Mouse (Mus musculus) stomach, embryonic 16.5 days (tissue): ENCODE measurements around the gene Stau1. TPM values are rescaled to one million over a fixed set of nuclear protein-coding genes. Genes with fewer than 3 reads are reported as not detected.

Experiments
- ATAC-seq: fragments of 200-750 bp; cut with Nextera tagmentation; 2 replicates; pipeline ENCODE4 v1.8.0; 2017; ENCODE audit warnings: moderate number of reproducible peaks, moderate TSS enrichment; ENCODE audit not compliant: insufficient read depth, low FRiP score
- H3K27ac ChIP-seq: fragments of 300-500 bp; sonication (generic); 2 replicates; pipeline ENCODE4 v1.5.1; 2014; ENCODE audit warnings: low read length
- H3K27me3 ChIP-seq: fragments of 300-500 bp; sonication (generic); 2 replicates; pipeline ENCODE4 v1.6.1; 2014; ENCODE audit warnings: low read length, control low read depth, mixed read lengths; ENCODE audit not compliant: control insufficient read depth, insufficient read depth
- H3K36me3 ChIP-seq: fragments of 300-500 bp; sonication (generic); 2 replicates; pipeline ENCODE4 v1.6.1; 2014; ENCODE audit warnings: low read length; ENCODE audit not compliant: control insufficient read depth, insufficient read depth
- H3K4me1 ChIP-seq: fragments of 300-500 bp; sonication (generic); 2 replicates; pipeline ENCODE4 v1.6.1; 2014; ENCODE audit warnings: low read length, control low read depth, mixed read lengths; ENCODE audit not compliant: control insufficient read depth, insufficient read depth
- H3K4me2 ChIP-seq: fragments of 300-500 bp; sonication (generic); 2 replicates; pipeline ENCODE4 v1.6.1; 2014; ENCODE audit warnings: low read depth, low read length, mixed read lengths
- H3K4me3 ChIP-seq: fragments of 300-500 bp; sonication (generic); replicated peaks from 2 replicates; pipeline ENCODE4 v1.5.1; 2014; ENCODE audit warnings: mild to moderate bottlenecking, low read length
- H3K9ac ChIP-seq: fragments of 300-500 bp; sonication (generic); 2 replicates; pipeline ENCODE4 v1.6.1; 2014; ENCODE audit warnings: low read length
- H3K9me3 ChIP-seq: fragments of 300-500 bp; sonication (generic); replicated peaks from 2 replicates; pipeline ENCODE4 v1.6.1; 2016; ENCODE audit warnings: low read length, control low read depth; ENCODE audit not compliant: control insufficient read depth
- WGBS: fragments of 180-500 bp; shearing (Covaris S2); extraction: QIAGEN DNeasy Blood & Tissue Kit; methylation state at CpG from one replicate; pipeline ENCODE4 v1.1.7; 2014; 5-methylcytosine and 5-hydroxymethylcytosine counted together
- polyA plus RNA-seq: library from polyadenylated mRNA; unstranded; fragments of >200 nt; fragmentation: Nextera tagmentation; extraction: Ambion mirVana; gene quantifications from 2 replicates; pipeline ENCODE4 v1.2.1, GENCODE M21; 2015

Stau1 gene
- polyA plus RNA-seq, 1 experiment from 2014 or later: 76.1 TPM

DNA sequence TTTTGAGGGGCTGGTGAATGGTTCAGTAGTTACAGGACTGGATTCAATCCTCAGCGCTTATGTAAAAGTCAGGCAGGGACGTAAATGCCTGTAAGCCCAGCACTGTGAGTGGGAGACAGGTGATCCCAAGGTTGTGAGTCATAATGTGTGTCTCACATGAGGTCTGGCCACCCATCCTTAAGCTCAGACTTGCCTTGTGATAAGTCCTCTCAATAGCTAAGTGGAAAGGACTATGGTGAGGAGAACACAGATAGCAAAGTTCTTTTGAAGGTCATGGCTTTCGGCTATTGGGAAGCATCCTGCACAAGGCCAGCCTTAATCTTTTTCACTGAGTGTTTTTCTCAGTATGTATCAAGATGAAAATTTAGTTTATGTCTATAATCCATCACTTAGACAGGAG lies 86.4 kb downstream of the Stau1 start:
- 95% methylated on average over 3 of the region's 3 CpGs for WGBS
- Histone ChIP-seq H3K4me1 (peaks cover 11% of the 10 kb centered on the region), H3K36me3 (0 out of 2 replicates have a peak, but pooled peaks cover 5% of the 10 kb centered on the region), H3K27me3 (no peaks in the 10 kb centered on the region), H3K9me3 (no peaks in the 10 kb centered on the region), H3K27ac (no peak overlapping the region), H3K4me3 (no peak overlapping the region), H3K4me2 (no peak overlapping the region), H3K9ac (no peak overlapping the region)
- ATAC-seq: no peak

DNA sequence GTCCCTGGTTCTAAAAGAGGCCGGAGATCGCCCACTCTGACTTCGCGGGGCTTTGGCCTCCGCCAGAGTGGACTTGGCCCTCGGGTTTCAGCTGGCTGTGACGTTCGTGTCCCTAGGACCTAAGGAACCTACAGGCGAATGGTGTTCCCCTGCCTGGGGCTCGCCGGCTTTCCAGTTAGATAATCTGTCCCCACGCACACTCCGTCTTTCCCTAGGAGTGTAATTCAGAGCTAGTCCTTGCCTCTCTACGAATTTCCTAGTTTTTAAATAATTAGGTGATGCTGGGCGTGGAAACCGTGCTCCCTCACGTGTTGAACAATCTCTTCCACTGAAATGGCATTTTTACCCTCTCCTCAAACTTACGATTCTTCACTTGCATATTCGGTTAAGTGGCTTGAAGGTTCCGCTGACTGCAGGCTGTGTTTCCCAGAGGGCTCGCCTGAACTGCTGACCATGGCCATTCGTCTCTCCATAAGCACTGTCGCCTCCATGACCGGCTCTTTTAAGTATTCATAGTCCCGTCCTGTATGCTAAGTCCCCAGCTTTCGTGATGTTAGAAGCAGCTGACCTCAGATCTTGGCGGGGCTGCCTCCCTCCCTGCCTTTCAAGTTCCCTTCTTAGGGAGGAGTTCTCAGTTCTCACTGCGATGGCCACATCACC lies 89.4 kb downstream of the Stau1 start:
- no peaks in the 10 kb centered on the region for H3K9me3 ChIP-seq
- under 1% methylated on average over 28 of the region's 28 CpGs for WGBS
- H3K9ac ChIP-seq: peak overlapping the region; percentile 93
- peak overlapping the region; percentile 84 for H3K4me2 ChIP-seq
- peak overlapping the region; percentile 85 for H3K4me3 ChIP-seq
- peak; percentile 23; the same call in 1 of the 2 replicates for ATAC-seq
- H3K4me1 ChIP-seq: peaks cover 11% of the 10 kb centered on the region
- no peaks in the 10 kb centered on the region for H3K27me3 ChIP-seq
- H3K27ac ChIP-seq: peak overlapping the region; percentile 99
- 0 out of 2 replicates have a peak, but pooled peaks cover 5% of the 10 kb centered on the region for H3K36me3 ChIP-seq

DNA sequence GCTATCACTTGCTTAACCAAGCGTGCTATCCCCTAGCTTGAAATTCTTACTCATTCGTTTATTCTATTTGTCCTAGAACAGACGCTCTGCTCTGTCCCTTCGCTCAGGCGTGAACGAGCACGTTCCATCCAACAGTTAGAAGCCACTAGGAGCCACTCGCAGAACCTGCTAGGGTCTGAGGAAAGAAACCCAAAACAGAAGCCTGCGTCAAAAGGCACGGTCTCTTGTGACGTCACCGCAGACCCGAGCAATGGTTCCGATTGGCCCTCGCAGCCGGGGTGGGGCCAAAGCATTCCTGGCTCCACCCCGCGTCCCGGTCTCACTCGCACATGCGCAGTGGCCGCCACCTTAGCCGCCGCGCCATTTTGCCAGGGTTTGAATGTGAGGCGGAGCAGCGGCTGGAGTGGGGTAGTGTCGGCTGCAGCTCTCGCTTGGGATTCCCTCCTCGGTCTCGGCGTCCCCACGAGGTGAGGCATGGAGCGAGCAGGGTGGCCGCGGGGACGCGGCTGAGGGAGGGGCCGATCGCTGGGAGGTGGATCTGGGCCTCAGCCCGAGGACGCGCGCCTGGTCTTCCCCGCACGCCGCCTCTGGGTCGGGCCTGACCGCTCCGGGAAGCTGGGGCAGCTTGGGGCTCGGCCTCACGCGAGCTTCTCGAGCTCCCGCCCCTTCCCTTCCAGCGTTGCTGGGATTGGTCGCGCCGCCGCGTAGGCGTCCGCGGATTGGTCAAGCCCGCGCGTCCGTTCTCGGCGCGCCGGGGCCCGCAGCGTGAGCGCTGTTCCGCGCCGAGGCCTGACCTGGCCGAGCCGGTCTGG lies 90.2 kb downstream of the Stau1 start, which contains the start of gene Cse1l:
TSS of gene Cse1l (plus strand) at position 330 of the 812 bp plus-strand sequence.
- H3K27me3 ChIP-seq: no peaks in the 10 kb centered on the region
- H3K9ac ChIP-seq: peak within 1 kb of the TSS; percentile 93
- H3K27ac ChIP-seq: peak within 1 kb of the TSS; percentile 99
- peaks cover 11% of the 10 kb centered on the region for H3K4me1 ChIP-seq
- peak; percentile 98 for ATAC-seq
- under 1% methylated on average over 80 of the region's 80 CpGs for WGBS
- peak within 1 kb of the TSS; percentile 85 for H3K4me3 ChIP-seq
- H3K4me2 ChIP-seq: peak within 1 kb of the TSS; percentile 84
- no peaks in the 10 kb centered on the region for H3K9me3 ChIP-seq
- H3K36me3 ChIP-seq: 0 out of 2 replicates have a peak, but pooled peaks cover 5% of the 10 kb centered on the region

DNA sequence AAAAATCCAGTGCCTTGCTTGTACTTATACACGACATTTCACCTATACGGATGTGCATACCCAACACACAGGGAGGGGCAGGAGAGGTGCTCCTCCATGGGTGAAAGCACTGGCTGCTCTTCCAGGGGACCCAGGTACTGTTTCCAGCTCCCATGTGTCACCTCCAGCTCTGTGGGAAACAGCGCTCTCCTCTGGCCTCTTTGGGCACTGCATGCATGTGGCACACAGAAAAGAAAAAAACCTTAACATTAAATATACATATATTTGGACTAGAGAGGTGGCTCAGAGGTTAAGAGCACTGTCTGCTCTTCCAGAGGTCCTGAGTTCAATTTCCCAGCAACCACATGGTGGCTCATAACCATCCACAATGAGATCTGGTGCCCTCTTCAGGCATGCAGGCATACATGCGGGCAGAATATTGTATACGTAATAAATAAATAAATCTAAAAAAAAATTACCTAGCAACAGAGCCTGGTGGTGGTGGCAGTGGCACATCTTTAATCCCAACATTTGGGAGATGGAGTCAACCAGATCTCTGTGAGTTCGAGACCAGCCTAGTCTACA lies 92.3 kb downstream of the Stau1 start:
- Histone ChIP-seq H3K27ac (no peak overlapping the region), H3K4me2 (no peak overlapping the region), H3K36me3 (no peaks in the 10 kb centered on the region), H3K4me3 (no peak overlapping the region), H3K9me3 (no peaks in the 10 kb centered on the region), H3K9ac (no peak overlapping the region), H3K4me1 (peaks cover 11% of the 10 kb centered on the region), H3K27me3 (no peaks in the 10 kb centered on the region)
- WGBS: 93% methylated on average over 6 of the region's 6 CpGs
- ATAC-seq: no peak

DNA sequence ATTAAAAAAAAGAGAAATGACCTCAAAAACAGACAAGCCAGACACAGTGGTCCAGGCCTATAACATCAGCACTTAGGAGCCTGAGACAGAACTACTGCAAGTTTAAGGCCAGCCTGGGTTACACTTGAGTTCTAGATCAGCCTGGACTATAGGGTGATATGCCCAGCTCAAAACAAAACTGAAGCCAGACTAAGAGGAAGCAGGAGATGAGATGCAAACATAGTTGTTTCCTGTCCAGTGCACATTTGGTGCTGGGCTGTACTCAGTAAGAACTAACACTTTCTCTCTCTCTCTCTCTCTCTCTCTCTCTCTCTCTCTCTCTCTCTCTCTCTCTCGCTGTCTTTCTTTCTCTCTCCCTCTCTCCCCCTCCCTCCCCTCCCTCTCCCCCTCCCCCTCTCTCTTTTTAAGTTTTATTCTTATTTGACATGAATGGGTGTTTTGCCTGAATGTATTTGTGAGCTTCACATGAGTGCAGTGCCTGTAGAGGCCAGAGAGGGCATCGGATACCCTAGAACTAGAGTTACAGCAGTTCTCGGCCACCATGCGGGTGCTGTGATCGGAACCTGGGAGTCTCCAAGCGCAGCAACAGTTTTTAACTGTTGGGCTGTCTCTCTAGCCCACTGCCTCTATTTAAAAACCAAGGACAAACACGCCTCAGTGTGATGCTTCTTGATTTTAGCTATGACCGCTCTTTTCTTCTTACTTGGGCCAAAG lies 95.2 kb downstream of the Stau1 start:
- Histone ChIP-seq H3K4me2 (no peak overlapping the region), H3K27ac (no peak overlapping the region), H3K4me1 (no peaks in the 10 kb centered on the region), H3K4me3 (no peak overlapping the region), H3K9me3 (no peaks in the 10 kb centered on the region), H3K9ac (no peak overlapping the region), H3K27me3 (no peaks in the 10 kb centered on the region), H3K36me3 (no peaks in the 10 kb centered on the region)
- 87% methylated on average over 8 of the region's 8 CpGs for WGBS
- ATAC-seq: no peak

DNA sequence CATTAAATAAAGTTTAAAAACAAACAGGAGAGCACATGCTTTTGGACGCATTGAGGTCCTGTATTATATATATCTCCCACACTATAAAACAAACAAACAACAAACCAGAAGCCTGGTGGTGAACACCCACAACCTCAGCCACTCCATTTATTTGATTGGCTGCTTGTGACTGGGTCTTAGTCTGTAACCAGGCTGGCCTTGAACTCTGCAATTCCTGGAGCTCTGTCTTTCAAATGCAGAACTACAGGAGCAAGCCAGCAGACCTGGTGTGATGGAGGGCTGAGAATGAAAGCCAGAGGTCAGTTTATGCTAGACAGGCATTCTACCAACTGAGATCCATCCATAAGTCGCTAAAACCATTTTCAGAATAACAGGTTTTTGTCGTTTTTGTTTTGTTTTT lies 96.4 kb downstream of the Stau1 start:
- no peak for ATAC-seq
- H3K9me3 ChIP-seq: no peaks in the 10 kb centered on the region
- WGBS: 59% methylated on average over 3 of the region's 3 CpGs
- H3K4me1 ChIP-seq: no peaks in the 10 kb centered on the region
- H3K27ac ChIP-seq: no peak overlapping the region
- no peaks in the 10 kb centered on the region for H3K36me3 ChIP-seq
- H3K9ac ChIP-seq: no peak overlapping the region
- no peaks in the 10 kb centered on the region for H3K27me3 ChIP-seq
- H3K4me2 ChIP-seq: no peak overlapping the region
- H3K4me3 ChIP-seq: no peak overlapping the region

DNA sequence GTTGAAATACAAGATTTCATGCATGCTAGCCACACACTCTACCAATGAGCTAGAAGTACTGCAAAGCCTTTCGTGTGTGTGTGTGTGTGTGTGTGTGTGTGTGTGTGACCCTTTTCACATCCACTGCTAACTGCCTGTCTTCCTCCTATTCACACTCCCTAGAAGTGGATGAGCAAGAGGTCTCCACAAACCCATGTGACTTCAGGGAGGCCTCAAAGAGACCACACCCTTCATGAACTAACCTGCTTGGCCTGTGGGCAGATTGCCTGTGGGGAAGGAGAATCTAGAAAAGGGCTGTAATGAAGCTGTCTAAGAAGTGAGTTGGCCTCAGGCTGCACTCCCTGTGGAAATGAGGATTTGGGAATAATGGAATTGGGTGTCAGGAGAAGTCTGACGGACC lies 96.9 kb downstream of the Stau1 start:
- Histone ChIP-seq H3K4me3 (no peak overlapping the region), H3K27me3 (no peaks in the 10 kb centered on the region), H3K4me2 (no peak overlapping the region), H3K27ac (no peak overlapping the region), H3K36me3 (no peaks in the 10 kb centered on the region), H3K9ac (no peak overlapping the region), H3K9me3 (no peaks in the 10 kb centered on the region), H3K4me1 (no peaks in the 10 kb centered on the region)
- 78% methylated on average over 2 of the region's 2 CpGs for WGBS
- no peak for ATAC-seq
